Mouse (Mus musculus) ovary, postnatal 10 days (tissue): ENCODE measurements around the gene Fbxo7.
"Not testable (repeated sequence)": the region's sequence is repeated elsewhere in the genome, so short reads cannot be mapped to it uniquely, and the experiment has no call there.

Source experiments
- DNase-seq: peaks from one replicate; pipeline ENCODE4 v3.0.0; 2022; ENCODE audit warnings: low spot score

The Fbxo7 gene

GRCm38 (mm10) chr10:86021749-86022473 is at the start of gene Fbxo7:
TSS of gene Fbxo7 (plus strand) at chr10:86021972.
- peak; percentile 68 for DNase-seq

DNA sequence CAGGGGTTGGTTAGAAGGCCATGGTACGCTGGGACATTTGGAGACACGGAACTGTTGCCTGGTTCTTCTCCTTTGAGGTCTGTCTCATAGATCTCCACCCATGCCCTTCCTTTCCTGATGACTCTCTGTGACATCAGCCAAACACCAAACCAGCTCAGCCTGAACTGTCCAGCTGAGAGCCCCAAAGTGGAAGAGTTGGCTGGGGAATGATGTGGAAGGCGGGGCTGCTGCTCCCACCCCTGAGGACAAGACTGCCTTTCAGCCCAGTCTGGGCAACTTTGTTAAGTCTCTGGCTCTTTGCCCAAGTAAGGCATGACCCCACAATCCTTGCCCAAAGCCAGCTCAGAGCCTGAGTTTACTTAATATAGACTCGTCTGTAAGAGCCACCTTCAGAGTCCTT is 48.9 kb upstream of the Fbxo7 start:
- no peak for DNase-seq

DNA sequence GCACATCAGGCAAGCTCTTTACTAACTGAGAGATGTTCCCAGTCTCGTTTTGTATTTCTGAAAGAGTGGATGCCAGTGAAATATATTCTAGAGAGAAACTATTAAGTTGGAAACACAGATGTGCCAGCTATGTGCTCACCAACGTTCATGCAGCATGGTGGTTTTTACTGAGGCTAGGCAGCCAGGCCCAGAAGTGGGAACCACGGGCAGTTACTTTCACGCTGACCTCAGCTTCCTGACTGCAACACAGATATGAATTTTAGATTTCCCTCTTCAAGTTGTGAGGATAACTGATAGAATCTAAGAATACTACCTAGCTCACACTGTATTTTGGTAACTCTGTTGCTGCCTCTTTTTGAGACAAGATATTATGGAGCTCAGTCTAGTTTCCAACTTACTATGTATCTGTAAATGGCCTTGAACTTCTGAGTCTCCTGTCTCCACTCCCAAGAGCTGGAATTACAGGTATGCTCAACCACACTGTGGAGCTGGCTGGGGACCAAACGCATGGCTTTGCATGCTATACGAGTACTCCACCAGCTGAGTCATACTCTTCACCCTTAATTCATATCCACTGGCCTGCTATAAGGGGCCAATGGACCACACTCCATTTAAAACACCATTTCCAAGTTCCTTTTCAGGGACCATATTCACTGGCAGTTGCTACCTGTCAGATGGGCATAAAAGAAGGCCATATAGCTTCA is 32.2 kb upstream of the Fbxo7 start:
- no peak for DNase-seq

DNA sequence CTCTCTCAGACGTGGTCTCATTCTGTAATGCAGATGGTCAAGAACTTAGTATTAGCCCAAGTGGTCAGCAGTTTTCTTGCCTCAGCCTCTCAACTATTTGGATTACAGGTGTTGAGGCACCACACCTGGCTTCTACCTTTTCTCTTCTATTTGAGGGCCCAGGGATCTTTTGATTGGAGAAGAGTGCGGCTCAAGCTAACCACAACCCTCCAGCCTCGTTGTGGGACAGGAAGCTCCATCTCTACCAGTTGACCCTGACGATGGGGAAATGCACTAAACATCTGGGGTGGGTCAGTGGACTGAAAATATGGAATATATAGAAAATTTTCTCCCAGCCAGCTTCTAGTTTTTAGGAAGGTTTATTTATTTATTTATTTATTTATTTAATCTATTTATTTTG is 29.4 kb upstream of the Fbxo7 start:
- no peak for DNase-seq

GRCm38 (mm10) chr10:85993836-85994235 is 27.9 kb upstream of the Fbxo7 start:
- no peak for DNase-seq

DNA sequence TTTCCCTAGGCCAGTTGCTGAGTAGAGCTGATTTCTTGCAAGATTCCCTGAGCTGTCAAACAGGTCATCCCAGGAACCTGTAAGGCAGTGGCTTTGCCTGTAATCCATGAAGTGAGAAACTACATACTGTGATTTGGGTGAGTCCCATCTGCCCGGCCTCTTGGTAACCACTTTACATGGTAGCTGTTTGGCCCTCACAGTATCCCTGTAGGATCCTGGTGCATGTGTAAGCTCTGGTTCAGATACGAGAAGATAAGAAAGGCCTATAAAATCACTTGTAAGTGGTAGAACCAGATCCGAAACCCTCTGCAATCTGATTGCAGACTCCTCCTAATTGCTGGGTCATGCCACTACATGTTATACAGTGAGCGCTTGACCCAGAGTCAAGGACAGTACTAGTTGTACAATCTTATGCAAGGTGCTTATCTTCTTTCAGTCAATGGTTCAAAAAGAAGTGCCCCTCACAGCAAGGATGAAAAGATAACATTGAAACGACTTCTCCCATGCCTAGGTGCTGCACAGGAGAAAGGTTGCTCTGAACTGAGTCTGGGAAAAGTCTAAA is 27.1 kb upstream of the Fbxo7 start:
- no peak for DNase-seq

- DNase-seq = no peak
Observed at GRCm38 (mm10) chr10:86000447-86000846, 21.3 kb upstream of the Fbxo7 start.

DNA sequence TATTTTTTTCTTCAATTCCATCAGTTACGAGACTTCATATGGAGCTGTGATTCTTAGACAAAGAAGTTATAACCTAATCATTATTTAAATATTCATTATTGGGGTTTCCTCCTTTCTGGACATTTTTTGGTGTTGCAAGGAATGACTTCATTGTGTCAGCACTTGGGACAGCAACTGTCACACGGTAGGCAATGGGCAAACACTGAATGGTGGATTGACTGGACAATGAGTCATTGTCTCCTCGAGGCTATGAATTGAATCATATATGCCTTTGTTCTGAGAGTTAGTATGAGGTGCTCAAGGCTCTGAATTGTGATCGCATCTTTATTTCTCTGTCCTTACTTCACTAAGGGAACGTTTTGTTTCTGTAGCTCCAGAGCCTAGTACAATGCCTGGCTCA is 15.3 kb upstream of the Fbxo7 start:
- DNase-seq = no peak

- no peak for DNase-seq
Observed at GRCm38 (mm10) chr10:86009688-86010087, 12.1 kb upstream of the Fbxo7 start.

DNA sequence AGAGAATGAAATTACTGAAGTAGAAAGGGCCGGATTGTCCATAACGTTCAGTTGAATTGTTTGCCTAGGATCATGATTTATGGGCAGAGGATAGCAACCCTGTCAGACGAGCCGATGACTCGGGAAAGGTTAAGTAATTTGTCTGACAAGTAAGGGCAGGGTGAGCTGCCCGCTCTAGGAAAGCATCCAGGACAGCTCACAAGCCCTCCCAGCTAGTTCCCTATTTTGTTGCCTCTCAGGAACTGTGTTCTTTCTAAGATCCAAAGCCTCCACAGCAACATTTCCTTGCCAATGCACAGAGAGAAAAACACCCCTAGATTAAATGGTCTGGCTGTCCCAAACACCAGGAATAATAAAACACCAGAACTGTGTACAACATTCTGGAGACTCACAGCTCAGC is 11.1 kb upstream of the Fbxo7 start:
- DNase-seq = no peak

- DNase-seq = no peak
Observed at GRCm38 (mm10) chr10:86011172-86011571, 10.6 kb upstream of the Fbxo7 start.

DNA sequence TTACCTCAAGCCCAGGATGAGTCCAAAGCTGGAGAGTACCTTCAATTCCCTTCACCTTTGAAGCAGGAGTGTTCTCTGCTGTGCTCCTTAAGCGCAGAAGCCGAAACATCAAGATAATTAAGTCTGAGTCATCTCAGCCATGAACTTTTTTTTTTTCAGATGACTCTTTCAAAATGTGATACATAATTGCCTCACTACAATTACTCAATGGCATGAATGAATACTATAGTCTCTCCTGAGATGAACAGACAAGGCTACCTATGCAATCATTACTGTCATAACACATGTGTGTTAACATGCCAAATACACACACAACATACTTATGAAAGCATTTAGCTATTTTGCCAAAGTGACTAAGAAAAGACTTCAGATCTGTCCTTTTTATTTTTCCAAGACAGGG is 10.0 kb upstream of the Fbxo7 start, which contains the start of gene Bpifc:
Bpifc (minus strand) TSS at position 115 of the 400 bp plus-strand sequence.
- DNase-seq = no peak

DNA sequence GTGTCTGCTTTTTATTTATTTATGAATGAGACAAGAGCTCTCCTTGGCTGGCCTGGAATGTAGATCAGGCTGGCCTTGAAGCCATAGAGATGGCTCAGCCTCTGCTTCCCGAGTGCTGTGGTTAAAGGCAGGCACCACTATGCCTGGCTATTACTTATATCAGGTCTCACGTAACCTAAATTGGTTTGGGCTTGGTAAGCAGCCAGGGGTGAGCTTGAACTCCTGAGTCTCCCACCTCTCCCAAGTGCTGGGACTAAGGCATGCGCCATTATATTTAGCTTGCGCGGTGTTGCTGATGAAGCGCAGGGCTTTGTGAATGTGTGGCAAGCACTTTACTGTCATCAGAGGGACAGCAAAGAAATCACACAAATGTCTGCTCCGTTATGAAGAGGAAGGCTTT is 4.0 kb upstream of the Fbxo7 start:
- no peak for DNase-seq

DNA sequence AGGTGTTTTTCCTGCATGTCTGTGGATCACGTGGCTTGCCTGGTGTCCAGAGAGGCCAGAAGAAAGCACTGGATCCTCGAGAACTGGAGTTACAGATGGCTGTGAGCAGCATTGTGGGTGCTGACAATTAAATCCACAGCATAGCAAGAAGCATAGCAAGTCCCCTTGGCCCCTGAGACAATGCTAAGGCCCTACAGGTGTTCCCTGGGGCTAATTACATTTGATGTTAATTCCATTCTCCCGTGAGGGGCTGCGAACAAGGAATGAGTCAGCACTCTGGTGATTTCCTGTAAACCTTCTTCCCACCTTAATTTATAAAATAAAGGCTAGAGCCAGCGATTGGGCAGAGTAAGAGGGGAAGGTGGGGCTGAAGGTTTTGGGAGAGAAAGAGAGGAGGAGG is 3.0 kb upstream of the Fbxo7 start:
- DNase-seq = no peak

GRCm38 (mm10) chr10:86021408-86021748 is 394 bp upstream of the Fbxo7 start:
- no peak for DNase-seq

GRCm38 (mm10) chr10:86022474-86022816 is 673 bp downstream of the Fbxo7 start:
- DNase-seq = no peak

DNA sequence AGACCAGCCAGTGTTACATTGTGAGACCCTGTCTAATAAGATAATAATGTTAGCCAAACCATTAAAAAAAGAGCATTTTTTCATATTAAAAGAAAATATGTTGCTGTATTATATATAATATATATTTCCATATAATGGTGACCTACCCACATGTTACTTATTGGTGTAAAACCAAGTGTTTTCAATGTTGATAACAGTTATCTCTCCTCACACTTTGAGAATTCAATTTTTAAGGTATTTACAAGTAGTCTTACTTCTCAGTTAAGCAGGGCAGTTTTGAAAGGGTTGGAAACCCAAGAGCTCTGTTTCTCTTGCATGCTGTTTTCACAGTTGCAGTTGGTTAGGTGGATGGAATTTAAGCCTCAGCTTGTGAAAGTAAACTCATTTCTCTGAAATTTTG is 1.4 kb downstream of the Fbxo7 start:
- DNase-seq = no peak

- DNase-seq = no peak
Observed at GRCm38 (mm10) chr10:86025906-86026305, 4.1 kb downstream of the Fbxo7 start.

DNA sequence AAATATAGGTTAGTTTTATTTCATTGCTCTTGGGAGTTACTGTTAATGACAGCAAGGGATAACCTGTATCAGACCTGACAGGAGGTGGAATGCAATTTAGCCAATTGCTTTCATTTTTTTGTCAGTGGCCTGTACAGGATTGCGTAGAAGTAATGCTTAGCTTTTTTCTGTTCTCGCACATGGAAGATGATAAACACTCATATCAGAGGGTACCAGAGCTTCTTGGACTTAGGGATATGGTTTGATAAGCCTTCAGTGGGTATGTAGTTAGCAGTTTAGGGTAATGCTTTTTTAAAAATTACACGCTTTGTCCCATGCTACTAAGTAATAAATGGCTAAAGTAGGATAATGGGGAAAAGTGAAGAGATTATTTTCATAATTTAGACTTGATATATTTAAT is 4.6 kb downstream of the Fbxo7 start:
- no peak for DNase-seq

- not testable (repeated sequence) for DNase-seq
Observed at GRCm38 (mm10) chr10:86026807-86027206, 5.0 kb downstream of the Fbxo7 start.

DNA sequence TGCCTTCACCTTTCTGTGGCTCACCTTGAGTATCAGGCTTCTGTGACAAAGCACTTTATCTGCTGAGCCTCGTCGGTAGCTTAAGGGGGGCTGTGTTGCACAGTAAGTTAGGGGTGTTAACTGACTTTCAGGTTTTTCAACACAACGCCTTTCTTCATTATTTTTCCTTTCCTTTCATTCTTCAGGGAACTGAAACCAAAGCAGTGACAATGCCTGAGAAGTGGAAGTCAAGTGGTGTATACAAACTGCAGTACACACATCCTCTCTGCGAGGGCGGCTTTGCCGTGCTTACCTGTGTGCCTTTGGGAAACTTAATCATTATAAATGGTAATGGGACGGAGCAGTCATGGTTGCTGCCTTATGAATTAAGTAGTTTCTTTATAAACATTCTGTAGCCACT is 9.0 kb downstream of the Fbxo7 start:
- no peak for DNase-seq

DNA sequence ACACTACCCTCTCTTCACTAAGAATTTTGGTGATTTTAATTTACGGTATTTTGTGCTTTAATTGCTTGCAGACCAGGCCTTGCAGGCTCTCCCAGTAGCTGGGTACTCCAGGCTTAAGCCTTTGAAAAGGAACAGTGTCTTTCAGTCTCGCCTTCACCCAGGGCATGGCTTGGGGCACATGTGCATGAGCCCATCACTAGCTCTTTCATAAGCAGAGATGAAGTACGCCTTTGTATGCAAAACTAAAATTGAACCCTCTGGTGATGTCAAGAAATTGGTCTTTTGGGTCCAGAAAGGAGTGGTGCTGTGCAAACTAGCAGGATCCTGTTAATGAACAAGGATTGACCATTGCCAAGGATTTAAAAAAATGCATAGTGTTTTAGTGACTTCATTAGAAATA is 10.7 kb downstream of the Fbxo7 start:
- DNase-seq = no peak

DNA sequence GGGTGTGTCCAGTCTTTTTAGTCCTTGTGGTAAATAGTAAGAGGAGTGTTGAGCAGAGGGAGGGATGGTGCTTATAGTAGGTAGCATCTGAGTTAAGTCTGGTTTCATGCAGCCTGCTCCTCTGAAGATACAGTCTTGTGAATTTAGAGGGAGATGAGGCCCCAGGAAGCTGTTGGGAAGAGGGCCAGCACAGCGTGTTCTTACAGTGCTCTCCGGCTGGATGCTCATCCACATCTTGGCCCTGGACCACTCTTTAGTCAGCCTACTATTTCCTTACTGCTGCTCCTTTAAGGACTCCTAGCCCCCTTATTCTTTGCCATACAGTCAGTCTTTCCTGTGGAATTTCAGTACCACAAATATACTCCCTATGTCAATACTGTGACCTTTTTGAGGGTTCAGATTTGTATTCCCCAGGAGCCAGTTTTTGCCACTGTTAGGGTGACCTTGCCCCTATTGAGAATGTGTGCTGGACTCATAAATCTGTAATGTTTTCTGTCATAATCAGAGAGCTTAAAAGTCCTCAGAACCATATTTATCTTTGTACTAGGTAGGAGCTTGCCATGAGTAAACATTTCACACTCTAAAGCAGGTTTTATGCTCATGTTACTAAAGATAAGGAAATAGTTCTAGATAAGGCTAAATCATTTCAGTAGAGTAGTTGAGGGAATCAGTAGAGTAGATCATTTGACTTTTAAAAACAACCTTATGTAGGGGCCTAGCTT is 12.4 kb downstream of the Fbxo7 start:
- no peak for DNase-seq
